Mouse (Mus musculus) lung, postnatal 0 days (tissue): Measurements from ENCODE around the gene Olfr323.

ENCODE experiments used
- CTCF ChIP-seq: IDR thresholded peaks from 2 replicates; pipeline ENCODE4 v1.5.1; 2016; ENCODE audit warnings: antibody characterized with exemption, mild to moderate bottlenecking
- EP300 ChIP-seq: IDR thresholded peaks from 2 replicates; pipeline ENCODE4 v1.6.1; 2016; ENCODE audit warnings: antibody characterized with exemption, mild to moderate bottlenecking, control low read depth

GRCm38 (mm10) chr11:58615975-58616374, 14.3 kb downstream of the Olfr323 start, which contains the start of gene 2210407C18Rik:
- TF ChIP-seq CTCF (no peak), EP300 (no peak)
